Mouse (Mus musculus) kidney, adult 2 months (tissue): Measurements from ENCODE around the gene Foxo3. TPM values are rescaled to one million over a fixed set of nuclear protein-coding genes. Genes with fewer than 3 reads are reported as not detected.

Experiments
- DNase-seq: peaks from one replicate; pipeline ENCODE4 v3.0.0; 2021
- H3K27ac ChIP-seq: fragments of 200-500 bp; 2 replicates; pipeline ENCODE4 v1.5.1; 2012; ENCODE audit warnings: low read depth, low read length, control low read depth, inconsistent platforms; ENCODE audit not compliant: insufficient read depth
- H3K27me3 ChIP-seq: fragments of 200-500 bp; replicated peaks from 2 replicates; pipeline ENCODE4 v1.6.1; 2012; ENCODE audit warnings: mild to moderate bottlenecking, moderate library complexity, low read length, inconsistent platforms; ENCODE audit not compliant: control insufficient read depth, insufficient read depth
- H3K36me3 ChIP-seq: fragments of 200-500 bp; 2 replicates; pipeline ENCODE4 v1.6.1; 2012; ENCODE audit warnings: mild to moderate bottlenecking, moderate library complexity, low read length, inconsistent platforms; ENCODE audit not compliant: control insufficient read depth, insufficient read depth
- H3K4me1 ChIP-seq: fragments of 200-500 bp; 2 replicates; pipeline ENCODE4 v1.6.1; 2011; ENCODE audit warnings: low read length; ENCODE audit not compliant: control insufficient read depth, insufficient read depth
- H3K4me3 ChIP-seq: fragments of 200-500 bp; 2 replicates; pipeline ENCODE4 v1.5.1; 2011; ENCODE audit warnings: mild to moderate bottlenecking, low read depth, low read length, control low read depth; ENCODE audit not compliant: insufficient read depth
- CTCF ChIP-seq: fragments of 200-500 bp; conservative IDR thresholded peaks from 2 replicates; pipeline ENCODE4 v1.5.1; 2011; ENCODE audit warnings: low read depth, mild to moderate bottlenecking, control low read depth, low read length, moderate library complexity, mixed read lengths; ENCODE audit not compliant: insufficient read depth, insufficient read length
- POLR2A ChIP-seq: fragments of 200-500 bp; IDR thresholded peaks from one replicate; pipeline ENCODE4 v1.6.1; 2011; ENCODE audit warnings: low read depth, low read length, control low read depth
- WGBS: fragments of 180-500 bp; shearing (Covaris S2); methylation state at CpG from one replicate; pipeline ENCODE4 v1.1.7; 2018; 5-methylcytosine and 5-hydroxymethylcytosine counted together
- polyA plus RNA-seq: library from polyadenylated mRNA; depleted of rRNA; stranded (reverse); fragments of >200 nt; gene quantifications from 2 replicates; pipeline ENCODE4 v1.2.3, GENCODE M21; 2012

Gene Foxo3
- polyA plus RNA-seq, 1 experiment, result 29.2 TPM

GRCm38 (mm10) chr10:42226176-42226575 lies 50.4 kb downstream of the Foxo3 start:
- H3K4me3 ChIP-seq, result no peak overlapping the region
- H3K27me3 ChIP-seq, result no peaks in the 10 kb centered on the region
- TF ChIP-seq CTCF, result no peak
- no peak for TF ChIP-seq POLR2A
- no peaks in the 10 kb centered on the region for H3K36me3 ChIP-seq
- H3K27ac ChIP-seq, result peak overlapping the region; percentile 59
- WGBS, result 78% methylated on average over 15 of the region's 15 CpGs
- DNase-seq, result no peak
- H3K4me1 ChIP-seq, result peaks cover 57% of the 10 kb centered on the region

GRCm38 (mm10) chr10:42225184-42225935 lies 51.2 kb downstream of the Foxo3 start:
- no peak overlapping the region for H3K4me3 ChIP-seq
- TF ChIP-seq POLR2A, result no peak
- TF ChIP-seq CTCF, result no peak
- peak; percentile 87 for DNase-seq
- peak overlapping the region; percentile 77 for H3K27ac ChIP-seq
- WGBS, result 45% methylated on average over 18 of the region's 18 CpGs
- no peaks in the 10 kb centered on the region for H3K27me3 ChIP-seq
- H3K4me1 ChIP-seq, result peaks cover 51% of the 10 kb centered on the region
- H3K36me3 ChIP-seq, result no peaks in the 10 kb centered on the region

GRCm38 (mm10) chr10:42221996-42222395 lies 54.6 kb downstream of the Foxo3 start:
- DNase-seq, result no peak
- Histone ChIP-seq H3K4me3 (no peak overlapping the region), H3K4me1 (peaks cover 24% of the 10 kb centered on the region), H3K27me3 (no peaks in the 10 kb centered on the region), H3K36me3 (no peaks in the 10 kb centered on the region), H3K27ac (no peak overlapping the region)
- WGBS, result 76% methylated on average over 11 of the region's 11 CpGs
- no peak for TF ChIP-seq CTCF
- no peak for TF ChIP-seq POLR2A

GRCm38 (mm10) chr10:42221136-42221891 lies 55.2 kb downstream of the Foxo3 start:
- WGBS, result 77% methylated on average over 19 of the region's 19 CpGs
- Histone ChIP-seq H3K36me3 (no peaks in the 10 kb centered on the region), H3K27me3 (no peaks in the 10 kb centered on the region), H3K4me3 (no peak overlapping the region), H3K27ac (no peak overlapping the region), H3K4me1 (peaks cover 17% of the 10 kb centered on the region)
- DNase-seq, result no peak
- TF ChIP-seq POLR2A (no peak), CTCF (no peak)

- peaks cover 9% of the 10 kb centered on the region; the same call in 1 of the 2 replicates for H3K4me1 ChIP-seq
- H3K36me3 ChIP-seq, result no peaks in the 10 kb centered on the region
- DNase-seq, result peak; percentile 36
- no peaks in the 10 kb centered on the region for H3K27me3 ChIP-seq
- WGBS, result 43% methylated on average over 5 of the region's 5 CpGs
- H3K4me3 ChIP-seq, result no peak overlapping the region
- H3K27ac ChIP-seq, result no peak overlapping the region
- TF ChIP-seq CTCF, result no peak
- no peak for TF ChIP-seq POLR2A
Observed at GRCm38 (mm10) chr10:42220418-42220952, 56.1 kb downstream of the Foxo3 start.

- Histone ChIP-seq H3K36me3 (no peaks in the 10 kb centered on the region), H3K4me1 (peaks cover 11% of the 10 kb centered on the region; the same call in 1 of the 2 replicates), H3K27ac (no peak overlapping the region), H3K27me3 (no peaks in the 10 kb centered on the region), H3K4me3 (no peak overlapping the region)
- DNase-seq, result peak; percentile 52
- 55% methylated on average over 7 of the region's 7 CpGs for WGBS
- TF ChIP-seq POLR2A (no peak), CTCF (no peak)
Observed at GRCm38 (mm10) chr10:42211407-42211806, 65.1 kb downstream of the Foxo3 start.

- no peak for DNase-seq
- WGBS, result 81% methylated on average over 2 of the region's 2 CpGs
- H3K27me3 ChIP-seq, result no peaks in the 10 kb centered on the region
- H3K36me3 ChIP-seq, result no peaks in the 10 kb centered on the region
- H3K27ac ChIP-seq, result no peak overlapping the region
- TF ChIP-seq POLR2A, result no peak
- TF ChIP-seq CTCF, result no peak
- peaks cover 11% of the 10 kb centered on the region; the same call in 1 of the 2 replicates for H3K4me1 ChIP-seq
- no peak overlapping the region for H3K4me3 ChIP-seq
Observed at GRCm38 (mm10) chr10:42210641-42211040, 65.9 kb downstream of the Foxo3 start.
